Mouse (Mus musculus): ENCODE measurements at regions not wholly inside any gene's neighbourhood (a gene's known extent, or its start where the extent isn't known, plus 50 kb on each side); places are given as distances from the start of the nearest gene placed in this dataset.

GRCm38 (mm10) chr1:21166287-21166733 is 52.1 kb upstream of the Tmem14a start:
- TF ChIP-seq CTCF (IDR thresholded peaks at IDR 0.05; ENCODE audit: extremely low read depth, insufficient read depth, insufficient read length, insufficient replicate concordance) (peak; percentile 55; the same call in 1 of the 2 replicates), POLR2A (IDR thresholded peaks at IDR 0.05; ENCODE audit: low read depth, low read length) (no peak)

Measured in spleen, adult 2 months (tissue).